Mouse (Mus musculus) adrenal gland, adult (tissue): ENCODE measurements around the gene 4931423N10Rik.
A peak's percentile ranks its signal among the peaks of the same experiment; 100 is the strongest.

Source experiments
- DNase-seq, 2 experiments: peaks; one replicate each; pipeline ENCODE4 v3.0.0; 2022 to 2023; ENCODE audit warnings: low spot score in 1 of 2; ENCODE audit not compliant: inconsistent age in 2 of 2

The 4931423N10Rik gene

GRCm38 (mm10) chr2:23207070-23207526, at the start of gene 4931423N10Rik:
Gene 4931423N10Rik, plus strand, starts transcription at chr2:23207476.
- DNase-seq = no peak

- no peak for DNase-seq
Observed at GRCm38 (mm10) chr2:23172305-23172704, 35.0 kb upstream of the 4931423N10Rik start.

- no peak for DNase-seq
Observed at GRCm38 (mm10) chr2:23194366-23194765, 12.9 kb upstream of the 4931423N10Rik start.

GRCm38 (mm10) chr2:23201034-23201433, 6.2 kb upstream of the 4931423N10Rik start:
- no peak for DNase-seq

GRCm38 (mm10) chr2:23202900-23203670, 4.2 kb upstream of the 4931423N10Rik start:
- peak in 1 of 2 experiments; percentile 55 for DNase-seq

GRCm38 (mm10) chr2:23213661-23214060, 6.4 kb downstream of the 4931423N10Rik start:
- DNase-seq = no peak

GRCm38 (mm10) chr2:23225199-23225598, 17.9 kb downstream of the 4931423N10Rik start:
- no peak for DNase-seq

- no peak for DNase-seq
Observed at GRCm38 (mm10) chr2:23228463-23228862, 21.2 kb downstream of the 4931423N10Rik start.

GRCm38 (mm10) chr2:23234065-23234773, 26.9 kb downstream of the 4931423N10Rik start:
- DNase-seq = peak; percentile 6 to 50

GRCm38 (mm10) chr2:23290991-23291390, 83.7 kb downstream of the 4931423N10Rik start:
- peak in 1 of 2 experiments; percentile 31 for DNase-seq

GRCm38 (mm10) chr2:23314869-23315268, 107.6 kb downstream of the 4931423N10Rik start:
- no peak for DNase-seq
